Mouse (Mus musculus) limb, embryonic 14.5 days (tissue): ENCODE results near the gene Nr3c2. TPM values are rescaled to one million over a fixed set of nuclear protein-coding genes. Genes with fewer than 3 reads are reported as not detected.

ENCODE experiments used
- ATAC-seq: fragments of 200-750 bp; cut with Nextera tagmentation; 2 replicates; pipeline ENCODE4 v1.8.0; 2017; ENCODE audit warnings: low read depth, moderate number of reproducible peaks, moderate TSS enrichment; ENCODE audit not compliant: low FRiP score
- DNase-seq: peaks from one replicate; pipeline ENCODE4 v3.0.0-alpha.2; 2015; ENCODE audit warnings: low spot score
- H3K27ac ChIP-seq: fragments of 300-500 bp; sonication (generic); replicated peaks from 2 replicates; pipeline ENCODE4 v1.5.1; 2014; ENCODE audit warnings: low read depth, mild to moderate bottlenecking, low read length, moderate library complexity, mixed read lengths
- H3K27me3 ChIP-seq: fragments of 300-500 bp; sonication (generic); 2 replicates; pipeline ENCODE4 v1.6.1; 2014; ENCODE audit warnings: low read length, mixed read lengths; ENCODE audit not compliant: control insufficient read depth, insufficient read depth
- H3K36me3 ChIP-seq: fragments of 300-500 bp; sonication (generic); 2 replicates; pipeline ENCODE4 v1.6.1; 2014; ENCODE audit warnings: mild to moderate bottlenecking, low read length, moderate library complexity, mixed read lengths; ENCODE audit not compliant: control insufficient read depth, insufficient read depth
- H3K4me1 ChIP-seq: fragments of 300-500 bp; sonication (generic); 2 replicates; pipeline ENCODE4 v1.6.1; 2014; ENCODE audit warnings: antibody characterized with exemption, low read length, mixed read lengths; ENCODE audit not compliant: control insufficient read depth, insufficient read depth
- H3K4me2 ChIP-seq: fragments of 300-500 bp; sonication (generic); replicated peaks from 2 replicates; pipeline ENCODE4 v1.6.1; 2014; ENCODE audit warnings: low read depth, mild to moderate bottlenecking, low read length, moderate library complexity; ENCODE audit not compliant: severe bottlenecking
- H3K4me3 ChIP-seq: fragments of 300-500 bp; sonication (generic); replicated peaks from 2 replicates; pipeline ENCODE4 v1.5.1; 2014; ENCODE audit warnings: low read length
- H3K9ac ChIP-seq: fragments of 300-500 bp; sonication (generic); 2 replicates; pipeline ENCODE4 v1.6.1; 2014; ENCODE audit warnings: mild to moderate bottlenecking, low read depth, low read length, moderate library complexity; ENCODE audit not compliant: severe bottlenecking
- H3K9me3 ChIP-seq: fragments of 300-500 bp; sonication (generic); 2 replicates; pipeline ENCODE4 v1.6.1; 2016; ENCODE audit warnings: low read length; ENCODE audit not compliant: control insufficient read depth
- POLR2A ChIP-seq: fragments of 200-500 bp; IDR thresholded peaks from 2 replicates; pipeline ENCODE4 v1.8.0; 2012; ENCODE audit warnings: inconsistent platforms, mild to moderate bottlenecking, moderate library complexity, borderline replicate concordance; ENCODE audit not compliant: insufficient read depth, insufficient read length; ENCODE audit errors: extremely low read depth
- WGBS: fragments of 180-500 bp; shearing (Covaris S2); extraction: QIAGEN DNeasy Blood & Tissue Kit; methylation state at CpG from one replicate; pipeline ENCODE4 v1.1.7; 2014; 5-methylcytosine and 5-hydroxymethylcytosine counted together
- polyA plus RNA-seq, 2 experiments: library from polyadenylated mRNA; depleted of rRNA in 1 of 2; stranded (reverse) in 1 of 2; unstranded in 1 of 2; fragments of >200 nt; fragmentation: Nextera tagmentation in 1 of 2; extraction: Ambion mirVana in 1 of 2; gene quantifications; 2 replicates each; pipeline versions ENCODE4 v1.2.1 to v1.2.3; 2012 to 2014

Gene Nr3c2
- polyA plus RNA-seq, 2 experiments = 2.1 to 6.1 TPM

DNA sequence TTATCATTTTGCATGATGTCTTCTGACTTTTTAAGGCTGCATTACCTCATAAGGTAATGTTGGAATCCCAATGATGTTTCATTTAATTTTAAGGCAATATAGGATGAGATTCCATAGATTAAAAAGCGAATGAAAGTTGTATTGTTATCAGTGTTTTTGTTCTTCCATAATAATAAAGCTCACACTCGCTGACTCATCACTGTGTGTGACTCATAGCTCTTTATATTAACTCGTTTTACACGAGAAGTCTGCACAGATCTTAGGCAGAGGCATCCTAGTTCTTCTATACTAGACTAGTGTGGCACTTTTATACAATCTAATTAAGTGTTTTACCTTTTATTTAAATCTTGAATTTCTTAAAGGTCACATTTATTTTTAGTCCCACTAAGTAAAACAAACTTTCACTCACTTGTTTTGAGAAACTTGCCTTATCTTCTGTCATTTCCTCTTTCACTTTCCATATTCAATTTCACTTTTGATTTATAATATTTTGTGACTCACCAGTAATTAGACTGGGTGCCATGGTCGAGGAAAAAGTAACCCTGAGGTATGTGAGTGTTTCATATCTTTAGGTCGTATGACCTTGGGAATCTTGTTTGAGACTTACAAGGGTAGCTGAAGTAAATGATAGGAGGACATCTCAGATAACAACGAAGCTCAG is 217.3 kb downstream of the Nr3c2 start:
- H3K4me3 ChIP-seq = no peak overlapping the region

DNA sequence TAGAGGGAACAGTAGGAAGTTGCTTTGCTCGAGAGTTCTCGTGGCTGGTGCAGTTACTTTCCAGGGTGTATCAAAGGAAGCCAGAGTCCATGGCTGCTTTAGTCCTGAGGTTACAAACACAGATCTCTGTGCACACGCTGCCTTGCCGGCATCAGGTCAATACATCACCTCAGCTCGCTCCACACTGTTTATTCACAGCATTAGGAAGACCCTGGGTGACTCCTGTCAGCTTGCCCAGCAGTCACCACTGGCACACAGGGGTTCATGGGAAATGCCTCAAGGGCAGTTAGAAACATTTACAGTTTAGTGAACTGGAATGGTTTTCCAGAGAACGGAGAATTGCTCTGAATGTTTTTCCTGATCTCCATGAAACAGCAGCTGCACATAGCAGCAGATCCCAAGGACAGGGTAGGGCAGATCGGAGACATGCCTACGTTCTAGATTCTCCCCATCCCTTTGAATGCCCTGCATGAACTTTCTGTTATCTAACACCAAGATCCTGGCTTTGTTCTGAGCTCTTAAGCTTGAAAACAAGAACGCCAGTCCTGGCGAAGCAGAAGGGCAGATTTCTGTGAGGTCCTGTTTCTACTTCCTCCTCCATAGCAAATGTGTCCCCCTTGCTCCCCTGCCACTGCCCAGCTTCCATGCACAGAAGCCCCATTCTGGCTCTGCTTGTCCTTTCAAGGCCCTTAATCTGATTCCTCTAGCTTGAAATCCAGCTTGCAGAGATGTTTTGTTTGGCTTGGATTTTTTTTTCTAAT is 221.7 kb downstream of the Nr3c2 start:
- DNase-seq (no peak), ATAC-seq (no peak)
- Histone ChIP-seq H3K4me3 (no peak overlapping the region), H3K27me3 (no peaks in the 10 kb centered on the region), H3K4me2 (no peak overlapping the region), H3K4me1 (peaks cover 8% of the 10 kb centered on the region; the same call in 1 of the 2 replicates), H3K27ac (0 out of 2 replicates have a peak overlapping the region, but pooled peaks have one; percentile 9), H3K36me3 (no peaks in the 10 kb centered on the region), H3K9ac (no peak overlapping the region), H3K9me3 (no peaks in the 10 kb centered on the region)
- WGBS = 41% methylated on average over 10 of the region's 10 CpGs
- TF ChIP-seq POLR2A = no peak

More for the DNA sequence above, 217.3 kb downstream of the Nr3c2 start:
- WGBS = 77% methylated on average over 7 of the region's 7 CpGs
- Histone ChIP-seq H3K4me1 (peaks cover 6% of the 10 kb centered on the region; the same call in 1 of the 2 replicates), H3K4me2 (no peak overlapping the region), H3K27ac (no peak overlapping the region), H3K27me3 (no peaks in the 10 kb centered on the region), H3K9ac (no peak overlapping the region), H3K9me3 (no peaks in the 10 kb centered on the region), H3K36me3 (no peaks in the 10 kb centered on the region)
- no peak for DNase-seq
- no peak for TF ChIP-seq POLR2A
- no peak for ATAC-seq

DNA sequence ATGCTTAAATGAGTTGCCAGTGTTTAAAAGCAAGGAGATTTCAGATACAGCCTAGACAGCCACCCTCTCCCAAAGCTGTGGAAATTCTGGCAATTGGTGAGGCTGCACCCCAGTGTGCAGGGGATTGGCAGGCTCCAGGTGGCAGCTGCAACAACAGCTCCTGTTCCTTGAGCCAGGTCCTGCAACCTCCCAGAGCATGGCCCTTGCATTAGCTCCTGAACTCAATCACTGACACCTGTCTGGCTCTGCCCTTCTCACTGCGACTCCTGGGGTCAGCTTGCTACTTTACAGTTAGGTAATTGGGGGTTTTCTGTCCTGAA is 222.3 kb downstream of the Nr3c2 start:
- Histone ChIP-seq H3K4me2 (no peak overlapping the region), H3K9ac (no peak overlapping the region), H3K27me3 (no peaks in the 10 kb centered on the region), H3K4me1 (peaks cover 8% of the 10 kb centered on the region; the same call in 1 of the 2 replicates), H3K36me3 (no peaks in the 10 kb centered on the region), H3K4me3 (no peak overlapping the region), H3K9me3 (no peaks in the 10 kb centered on the region), H3K27ac (no peak overlapping the region)
- TF ChIP-seq POLR2A = no peak
- ATAC-seq = no peak
- DNase-seq = no peak
- 13% methylated on average over 1 of the region's 1 CpGs for WGBS

- Histone ChIP-seq H3K27me3 (no peaks in the 10 kb centered on the region), H3K9me3 (no peaks in the 10 kb centered on the region), H3K4me1 (peaks cover 8% of the 10 kb centered on the region; the same call in 1 of the 2 replicates), H3K4me3 (no peak overlapping the region), H3K9ac (no peak overlapping the region), H3K36me3 (no peaks in the 10 kb centered on the region), H3K27ac (no peak overlapping the region), H3K4me2 (no peak overlapping the region)
- 76% methylated on average over 5 of the region's 5 CpGs for WGBS
- TF ChIP-seq POLR2A = no peak
- ATAC-seq (no peak), DNase-seq (no peak)
Observed at GRCm38 (mm10) chr8:77122300-77122699, 223.1 kb downstream of the Nr3c2 start.

DNA sequence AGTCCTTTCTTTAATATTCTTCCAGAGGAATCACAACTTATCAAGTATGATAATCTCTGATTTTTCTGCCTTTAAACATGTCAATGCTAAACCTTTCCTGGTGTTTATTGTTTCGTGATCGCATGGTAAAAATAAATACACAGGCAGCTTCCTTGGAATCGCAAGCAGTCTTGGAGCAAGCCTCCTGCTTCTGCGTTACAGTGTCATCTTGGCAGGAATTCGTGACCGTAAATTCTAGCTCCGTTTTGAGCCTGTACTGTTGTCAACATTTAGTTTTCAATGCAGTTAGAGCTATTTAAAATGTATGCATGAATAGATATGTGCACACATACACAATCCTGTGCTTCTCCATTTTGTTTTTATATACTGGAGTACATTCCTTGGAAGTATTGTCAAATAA is 226.5 kb downstream of the Nr3c2 start:
- WGBS = 89% methylated on average over 7 of the region's 7 CpGs
- H3K9me3 ChIP-seq = no peaks in the 10 kb centered on the region
- no peak overlapping the region for H3K4me2 ChIP-seq

More for the DNA sequence above, 226.5 kb downstream of the Nr3c2 start:
- TF ChIP-seq POLR2A = no peak
- Histone ChIP-seq H3K4me1 (peaks cover 8% of the 10 kb centered on the region; the same call in 1 of the 2 replicates), H3K9ac (no peak overlapping the region), H3K27me3 (no peaks in the 10 kb centered on the region), H3K4me3 (no peak overlapping the region), H3K36me3 (no peaks in the 10 kb centered on the region), H3K27ac (no peak overlapping the region)
- no peak for ATAC-seq
- DNase-seq = no peak
